Mouse (Mus musculus) left cerebral cortex, postnatal 14 days (tissue): ENCODE results near the gene Olfr323. TPM values are rescaled to one million over a fixed set of nuclear protein-coding genes. Genes with fewer than 3 reads are reported as not detected.

Experiments
- DNase-seq, 2 experiments: peaks; one replicate each; pipeline ENCODE4 v3.0.0; 2021 to 2022; ENCODE audit warnings: low spot score in 2 of 2, mixed read lengths in 1 of 2
- intact Hi-C: fragments of 180-260 bp; cut with DNase I; formaldehyde crosslinking; loops from one replicate; pipeline ENCODE4 v1.15.1; 2025
- long read RNA-seq, 2 experiments: library from polyadenylated mRNA; stranded (forward); transcript quantifications; one replicate each; pipeline ENCODE4 v2.0.0; 2021
- total RNA-seq, 2 experiments: library from RNA; stranded (reverse); gene quantifications; 2 replicates each; pipeline ENCODE4 v1.2.3; 2021

The Olfr323 gene
- not detected for total RNA-seq
- long read RNA-seq, experiment 1: 0 reads
- long read RNA-seq, experiment 2: 0 reads

GRCm38 (mm10) chr11:58630401-58630800 lies at the start of gene Olfr323:
Olfr323 (minus strand) TSS chr11:58630501.
- intact Hi-C loops: loop anchor here (10.0 kb wide), 1 partner anchor 226 kb away; no protein-coding TSS in a partner anchor
- DNase-seq: no peak

GRCm38 (mm10) chr11:58671825-58672224 lies 41.5 kb upstream of the Olfr323 start:
- intact Hi-C loops: no loop called here
- no peak for DNase-seq

GRCm38 (mm10) chr11:58669252-58669651 lies 39.0 kb upstream of the Olfr323 start:
- no peak for DNase-seq
- intact Hi-C loops: no loop called here

- no peak for DNase-seq
- intact Hi-C loops: no loop called here
Observed at GRCm38 (mm10) chr11:58658596-58658995, 28.3 kb upstream of the Olfr323 start, which contains the start of gene Olfr322. Olfr322 (plus strand) TSS chr11:58658782.

GRCm38 (mm10) chr11:58655151-58655550 lies 24.9 kb upstream of the Olfr323 start:
- intact Hi-C loops: no loop called here
- no peak for DNase-seq

GRCm38 (mm10) chr11:58643350-58643749 lies 13.0 kb upstream of the Olfr323 start:
- intact Hi-C loops: no loop called here
- peak; percentile 12 to 71 for DNase-seq

GRCm38 (mm10) chr11:58641638-58642358 lies 11.5 kb upstream of the Olfr323 start:
- no peak for DNase-seq
- intact Hi-C loops: no loop called here

- intact Hi-C loops: no loop called here
- DNase-seq: no peak
Observed at GRCm38 (mm10) chr11:58641057-58641456, 10.8 kb upstream of the Olfr323 start.

GRCm38 (mm10) chr11:58640272-58640867 lies 10.1 kb upstream of the Olfr323 start, which contains the start of gene Trim58:
Trim58 (plus strand) TSS chr11:58640465.
- DNase-seq: no peak
- intact Hi-C loops: no loop called here

- DNase-seq: no peak
- intact Hi-C loops: loop anchor here (10.0 kb wide), 1 partner anchor 233 kb away; no protein-coding TSS in a partner anchor
Observed at GRCm38 (mm10) chr11:58638176-58638701, 7.9 kb upstream of the Olfr323 start.

GRCm38 (mm10) chr11:58636376-58636977 lies 6.2 kb upstream of the Olfr323 start:
- DNase-seq: peak; percentile 45 to 53
- intact Hi-C loops: loop anchor here (10.0 kb wide), 1 partner anchor 232 kb away; no protein-coding TSS in a partner anchor

- intact Hi-C loops: loop anchor here (10.0 kb wide), 1 partner anchor 230 kb away; no protein-coding TSS in a partner anchor
- no peak for DNase-seq
Observed at GRCm38 (mm10) chr11:58634878-58635277, 4.6 kb upstream of the Olfr323 start.

- no peak for DNase-seq
- intact Hi-C loops: no loop called here
Observed at GRCm38 (mm10) chr11:58626146-58626545, 4.2 kb downstream of the Olfr323 start.

GRCm38 (mm10) chr11:58618793-58619192 lies 11.5 kb downstream of the Olfr323 start:
- intact Hi-C loops: no loop called here
- DNase-seq: no peak

- intact Hi-C loops: no loop called here
- no peak for DNase-seq
Observed at GRCm38 (mm10) chr11:58618369-58618768, 11.9 kb downstream of the Olfr323 start.

GRCm38 (mm10) chr11:58615975-58616374 lies 14.3 kb downstream of the Olfr323 start, which contains the start of gene 2210407C18Rik:
2210407C18Rik (minus strand) TSS chr11:58616075.
- no peak for DNase-seq
- intact Hi-C loops: no loop called here

- intact Hi-C loops: no loop called here
Observed at GRCm38 (mm10) chr11:58614526-58614925, 15.8 kb downstream of the Olfr323 start.

GRCm38 (mm10) chr11:58613359-58613758 lies 16.9 kb downstream of the Olfr323 start:
- intact Hi-C loops: no loop called here
- no peak for DNase-seq

More at GRCm38 (mm10) chr11:58614526-58614925, 15.8 kb downstream of the Olfr323 start:
- no peak for DNase-seq

GRCm38 (mm10) chr11:58607030-58607429 lies 23.3 kb downstream of the Olfr323 start:
- intact Hi-C loops: no loop called here
- DNase-seq: no peak
